Mouse (Mus musculus): ENCODE results near the gene Gm11444. TPM values are rescaled to one million over a fixed set of nuclear protein-coding genes. Genes with fewer than 3 reads are reported as not detected.
A peak's percentile ranks its signal among the peaks of the same experiment; 100 is the strongest.

Gm11444 gene
- total RNA-seq, 2 experiments from 2014 or later = not detected

- no peak for DNase-seq (ENCODE audit: low spot score)
These were observed 13.4 kb downstream of the Gm11444 start for GRCm38 (mm10) chr11:85836523-85837290.

GRCm38 (mm10) chr11:85835753-85836522, 14.2 kb downstream of the Gm11444 start:
- no peak for DNase-seq (ENCODE audit: low spot score)

GRCm38 (mm10) chr11:85835001-85835752, 15.0 kb downstream of the Gm11444 start:
- DNase-seq (ENCODE audit: low spot score) = no peak

GRCm38 (mm10) chr11:85834386-85834931, 15.7 kb downstream of the Gm11444 start:
- no peak for DNase-seq (ENCODE audit: low spot score)

GRCm38 (mm10) chr11:85833761-85834385, 16.3 kb downstream of the Gm11444 start:
- no peak for DNase-seq (ENCODE audit: low spot score)

- DNase-seq (ENCODE audit: low spot score) = no peak
These were observed 17.0 kb downstream of the Gm11444 start for GRCm38 (mm10) chr11:85833081-85833521.

GRCm38 (mm10) chr11:85832231-85832924, 17.8 kb downstream of the Gm11444 start, which contains the start of gene Tbx2:
Gene Tbx2, plus strand, starts transcription at chr11:85832551.
- peak; percentile 75 for DNase-seq (ENCODE audit: low spot score)

GRCm38 (mm10) chr11:85831656-85832230, 18.4 kb downstream of the Gm11444 start:
- DNase-seq (ENCODE audit: low spot score) = no peak

- no peak for DNase-seq (ENCODE audit: low spot score)
These were observed 19.2 kb downstream of the Gm11444 start for GRCm38 (mm10) chr11:85830901-85831341.

GRCm38 (mm10) chr11:85829520-85830440, 20.4 kb downstream of the Gm11444 start:
- no peak for DNase-seq (ENCODE audit: low spot score)

GRCm38 (mm10) chr11:85828691-85829519, 21.2 kb downstream of the Gm11444 start:
- no peak for DNase-seq (ENCODE audit: low spot score)

GRCm38 (mm10) chr11:85827342-85827741, 22.8 kb downstream of the Gm11444 start:
- DNase-seq (ENCODE audit: low spot score) = no peak

GRCm38 (mm10) chr11:85825823-85826222, 24.3 kb downstream of the Gm11444 start:
- no peak for DNase-seq (ENCODE audit: low spot score)

GRCm38 (mm10) chr11:85825031-85825430, 25.1 kb downstream of the Gm11444 start:
- no peak for DNase-seq (ENCODE audit: low spot score)

GRCm38 (mm10) chr11:85823794-85824193, 26.3 kb downstream of the Gm11444 start:
- no peak for DNase-seq (ENCODE audit: low spot score)

- DNase-seq (ENCODE audit: low spot score) = peak; percentile 89
These were observed 27.0 kb downstream of the Gm11444 start for GRCm38 (mm10) chr11:85823181-85823580.

- no peak for DNase-seq (ENCODE audit: low spot score)
These were observed 28.5 kb downstream of the Gm11444 start for GRCm38 (mm10) chr11:85821659-85822058.

GRCm38 (mm10) chr11:85820959-85821358, 29.2 kb downstream of the Gm11444 start:
- DNase-seq (ENCODE audit: low spot score) = no peak
